Mouse (Mus musculus): ENCODE measurements around the gene Pctp.

- TF ChIP-seq POLR2AphosphoS2 (IDR thresholded peaks at IDR 0.05; ENCODE audit: low read length) (no peak), SIN3A (IDR thresholded peaks at IDR 0.05; ENCODE audit: low read length) (no peak), ZC3H11A (IDR thresholded peaks at IDR 0.05; ENCODE audit: low read depth, low read length) (no peak), KAT2A (conservative IDR thresholded peaks at IDR 0.05; ENCODE audit: low read depth, low read length) (no peak), MYB (IDR thresholded peaks at IDR 0.05; ENCODE audit: low read depth, low read length) (no peak), POLR2A (IDR thresholded peaks at IDR 0.05; ENCODE audit: control insufficient read depth in 1 of 2, insufficient read depth in 1 of 2, low read depth in 1 of 2, low read length in 2 of 2, poor library complexity in 1 of 2) (no peak), USF1 (IDR thresholded peaks at IDR 0.05; ENCODE audit: low read depth, low read length) (no peak), GABPA (IDR thresholded peaks at IDR 0.05; ENCODE audit: low read depth, low read length) (no peak), ZKSCAN1 (IDR thresholded peaks at IDR 0.05; ENCODE audit: low read depth, low read length) (no peak), RAD21 (IDR thresholded peaks at IDR 0.05; ENCODE audit: low read depth, low read length) (no peak), GATA1 (IDR thresholded peaks at IDR 0.05; ENCODE audit: low read depth, low read length) (no peak), CTCF (IDR thresholded peaks at IDR 0.05 in 2 of 3, conservative IDR thresholded peaks at IDR 0.05 in 1 of 3; ENCODE audit: control insufficient read depth in 1 of 3, insufficient read depth in 1 of 3, low read depth in 2 of 3, low read length in 3 of 3, poor library complexity in 1 of 3, severe bottlenecking in 1 of 3) (no peak), HCFC1 (IDR thresholded peaks at IDR 0.05; ENCODE audit: low read depth, low read length) (no peak), SMC3 (IDR thresholded peaks at IDR 0.05; ENCODE audit: low read depth, low read length) (no peak)
Observed at GRCm38 (mm10) chr11:89971296-89971695, 31.4 kb downstream of the Pctp start.
